8 mouse cellular contexts compared by ENCODE assay signal in genomic region chr3:90264687-90265033, GRCm38 (mm10). TPM values are rescaled to one million over a fixed set of nuclear protein-coding genes. Genes with fewer than 3 reads are reported as not detected.
DNase-seq lines count a peak whose midpoint lies in the region; ATAC-seq and TF ChIP-seq lines count a peak whose summit lies in the region.

No protein-coding gene starts in this region.

- H3K4me3 ChIP-seq in kidney, embryonic 14.5 days (ENCODE audit: low read length) = peak overlapping the region; percentile 85; the same call in 1 of the 2 replicates
- H3K4me3 ChIP-seq in cortical plate, adult 2 months (ENCODE audit: insufficient read depth, low read length) = peak overlapping the region; percentile 63; the same call in 1 of the 2 replicates
- peak overlapping the region; percentile 96 for H3K4me3 ChIP-seq in hindbrain, embryonic 16.5 days (ENCODE audit: low read length)
- H3K4me3 ChIP-seq in midbrain, postnatal 0 days (ENCODE audit: low read depth, low read length) = peak overlapping the region; percentile 93

- no peak overlapping the region for H3K9ac ChIP-seq in kidney, embryonic 14.5 days (ENCODE audit: low read depth, low read length)
- H3K9ac ChIP-seq in hindbrain, embryonic 16.5 days (ENCODE audit: low read depth, low read length) = peak overlapping the region; percentile 99
- H3K9ac ChIP-seq in midbrain, postnatal 0 days (replicated peaks; ENCODE audit: low read length, poor library complexity, severe bottlenecking) = peak overlapping the region; percentile 91; the same call in 1 of the 2 replicates

- no peak overlapping the region for H3K4me2 ChIP-seq in kidney, embryonic 14.5 days (replicated peaks; ENCODE audit: low read depth, low read length)
- peak overlapping the region; percentile 76 for H3K4me2 ChIP-seq in hindbrain, embryonic 16.5 days (ENCODE audit: low read length)
- peak overlapping the region; percentile 89 for H3K4me2 ChIP-seq in midbrain, postnatal 0 days (ENCODE audit: low read depth, low read length, poor library complexity, severe bottlenecking)

- no peaks in the 10 kb centered on the region for H3K27me3 ChIP-seq in kidney, embryonic 14.5 days (ENCODE audit: control insufficient read depth, insufficient read depth, low read length)
- H3K27me3 ChIP-seq in hindbrain, embryonic 16.5 days (replicated peaks; ENCODE audit: control insufficient read depth, insufficient read depth, low read length) = no peaks in the 10 kb centered on the region
- no peaks in the 10 kb centered on the region for H3K27me3 ChIP-seq in midbrain, postnatal 0 days (ENCODE audit: insufficient read depth, low read length)

- no peak for TF ChIP-seq CTCF in cortical plate, adult 2 months (IDR thresholded peaks at IDR 0.05; ENCODE audit: extremely low read depth, insufficient read depth, low read length)
- no peak for TF ChIP-seq CTCF in midbrain, postnatal 0 days (IDR thresholded peaks at IDR 0.05)

- peaks cover 43% of the 10 kb centered on the region for H3K36me3 ChIP-seq in kidney, embryonic 14.5 days (ENCODE audit: control insufficient read depth, insufficient read depth, low read length)
- H3K36me3 ChIP-seq in hindbrain, embryonic 16.5 days (ENCODE audit: control insufficient read depth, insufficient read depth, low read length) = peaks cover 35% of the 10 kb centered on the region
- peaks cover 50% of the 10 kb centered on the region for H3K36me3 ChIP-seq in midbrain, postnatal 0 days (ENCODE audit: insufficient read depth, low read length)

- 34% methylated on average over 10 of the region's 10 CpGs for WGBS in kidney, embryonic 14.5 days
- 36% methylated on average over 10 of the region's 10 CpGs for WGBS in hindbrain, embryonic 16.5 days
- 34% methylated on average over 10 of the region's 10 CpGs for WGBS in midbrain, postnatal 0 days

- H3K27ac ChIP-seq in kidney, embryonic 14.5 days (ENCODE audit: low read depth, low read length) = no peak overlapping the region; the same call in 1 of the 2 replicates
- no peak overlapping the region for H3K27ac ChIP-seq in cortical plate, adult 2 months (ENCODE audit: insufficient read depth, low read length)
- peak overlapping the region; percentile 97 for H3K27ac ChIP-seq in hindbrain, embryonic 16.5 days (ENCODE audit: low read depth, low read length)
- H3K27ac ChIP-seq in midbrain, postnatal 0 days (ENCODE audit: low read depth, low read length) = peak overlapping the region; percentile 97

- TF ChIP-seq POLR2A in cortical plate, adult 2 months (IDR thresholded peaks at IDR 0.05; ENCODE audit: extremely low read depth, insufficient read depth, low read length) = no peak

- H3K9me3 ChIP-seq in kidney, embryonic 14.5 days (ENCODE audit: control insufficient read depth, low read length) = no peaks in the 10 kb centered on the region
- no peaks in the 10 kb centered on the region for H3K9me3 ChIP-seq in hindbrain, embryonic 16.5 days (ENCODE audit: control insufficient read depth, low read length)
- no peaks in the 10 kb centered on the region for H3K9me3 ChIP-seq in midbrain, postnatal 0 days (ENCODE audit: low read length)

- ATAC-seq in kidney, embryonic 14.5 days (ENCODE audit: low FRiP score, low TSS enrichment) = no peak
- no peak for ATAC-seq in hindbrain, embryonic 16.5 days
- ATAC-seq in midbrain, postnatal 0 days (ENCODE audit: low FRiP score) = no peak

- no peak for DNase-seq in kidney, postnatal 25 days
- DNase-seq in midbrain, postnatal 0 days (ENCODE audit: low spot score) = no peak
- no peak for DNase-seq in layer of hippocampus, postnatal 25 days (ENCODE audit: extremely low spot score in 1 of 2, low spot score in 1 of 2)
- DNase-seq in thymus, adult 18-20 months = no peak
- no peak for DNase-seq in right cerebral cortex, adult 2 months (ENCODE audit: low spot score in 2 of 2)

- peaks cover 9% of the 10 kb centered on the region; the same call in 1 of the 2 replicates for H3K4me1 ChIP-seq in kidney, embryonic 14.5 days (ENCODE audit: control insufficient read depth, insufficient read depth, low read length)
- H3K4me1 ChIP-seq in cortical plate, adult 2 months (ENCODE audit: control insufficient read depth, insufficient read depth, low read length) = peaks cover 1% of the 10 kb centered on the region; the same call in 1 of the 2 replicates
- peaks cover 10% of the 10 kb centered on the region for H3K4me1 ChIP-seq in hindbrain, embryonic 16.5 days (ENCODE audit: control insufficient read depth, insufficient read depth, low read depth, low read length)
- H3K4me1 ChIP-seq in midbrain, postnatal 0 days (ENCODE audit: insufficient read depth, low read length) = peaks cover 11% of the 10 kb centered on the region

RNA-seq across cellular contexts. Expression of gene Dennd4b, which starts 0.3 kb away (rescaled TPM):
- 2.9 and 4.5 TPM in 2 replicates for polyA plus RNA-seq in kidney, embryonic 14.5 days (2014; fragmentation: Nextera tagmentation; extraction: Ambion mirVana)
- polyA plus RNA-seq in cortical plate, adult 2 months (2012; rRNA removed) = 40.4 and 47.3 TPM in 2 replicates
- 8.1 and 10.2 TPM in 2 replicates for polyA plus RNA-seq in hindbrain, embryonic 16.5 days (2015; fragmentation: Nextera tagmentation; extraction: Ambion mirVana)
- 34.6 and 46.8 TPM in 2 replicates for total RNA-seq in midbrain, postnatal 0 days (2014; rRNA removed)
- polyA plus RNA-seq in midbrain, postnatal 0 days (2015; fragmentation: Nextera tagmentation; extraction: Ambion mirVana) = 6.9 and 7.7 TPM in 2 replicates
- 10 to 100 TPM; 31.6 to 34.1 TPM for total RNA-seq in layer of hippocampus, postnatal 25 days (2021)

RNA-seq across cellular contexts. Expression of gene Crtc2, which starts 10.7 kb away (rescaled TPM):
- 16.9 and 21.5 TPM in 2 replicates for polyA plus RNA-seq in kidney, embryonic 14.5 days (2014; fragmentation: Nextera tagmentation; extraction: Ambion mirVana)
- polyA plus RNA-seq in cortical plate, adult 2 months (2012; rRNA removed) = 45.7 and 48.8 TPM in 2 replicates
- polyA plus RNA-seq in hindbrain, embryonic 16.5 days (2015; fragmentation: Nextera tagmentation; extraction: Ambion mirVana) = 19.6 and 25.3 TPM in 2 replicates
- total RNA-seq in midbrain, postnatal 0 days (2014; rRNA removed) = 19.5 and 20.4 TPM in 2 replicates
- 17.2 and 18.9 TPM in 2 replicates for polyA plus RNA-seq in midbrain, postnatal 0 days (2015; fragmentation: Nextera tagmentation; extraction: Ambion mirVana)
- total RNA-seq in layer of hippocampus, postnatal 25 days (2021) = 10 to 100 TPM; 27.9 to 39.0 TPM

RNA-seq across cellular contexts. Expression of gene Slc39a1, which starts 16.7 kb away (rescaled TPM):
- 102 and 105 TPM in 2 replicates for polyA plus RNA-seq in kidney, embryonic 14.5 days (2014; fragmentation: Nextera tagmentation; extraction: Ambion mirVana)
- polyA plus RNA-seq in cortical plate, adult 2 months (2012; rRNA removed) = 32.4 and 34.5 TPM in 2 replicates
- 40.3 and 54.2 TPM in 2 replicates for polyA plus RNA-seq in hindbrain, embryonic 16.5 days (2015; fragmentation: Nextera tagmentation; extraction: Ambion mirVana)
- 73.0 and 75.3 TPM in 2 replicates for total RNA-seq in midbrain, postnatal 0 days (2014; rRNA removed)
- polyA plus RNA-seq in midbrain, postnatal 0 days (2015; fragmentation: Nextera tagmentation; extraction: Ambion mirVana) = 60.3 and 62.4 TPM in 2 replicates
- total RNA-seq in layer of hippocampus, postnatal 25 days (2021) = 10 to 100 TPM; 49.9 to 51.1 TPM

RNA-seq across cellular contexts. Expression of gene Creb3l4, which starts 21.3 kb away (rescaled TPM):
- polyA plus RNA-seq in kidney, embryonic 14.5 days (2014; fragmentation: Nextera tagmentation; extraction: Ambion mirVana) = 5.7 and 6.6 TPM in 2 replicates
- 0.27 and 0.49 TPM in 2 replicates for polyA plus RNA-seq in cortical plate, adult 2 months (2012; rRNA removed)
- polyA plus RNA-seq in hindbrain, embryonic 16.5 days (2015; fragmentation: Nextera tagmentation; extraction: Ambion mirVana) = 2.0 and 2.2 TPM in 2 replicates
- total RNA-seq in midbrain, postnatal 0 days (2014; rRNA removed) = 0.77 and 1.6 TPM in 2 replicates
- polyA plus RNA-seq in midbrain, postnatal 0 days (2015; fragmentation: Nextera tagmentation; extraction: Ambion mirVana) = 1.2 and 1.7 TPM in 2 replicates
- total RNA-seq in layer of hippocampus, postnatal 25 days (2021) = not detected

RNA-seq across cellular contexts. Expression of gene Gatad2b, which starts 28.3 kb away (rescaled TPM):
- 24.5 and 25.4 TPM in 2 replicates for polyA plus RNA-seq in kidney, embryonic 14.5 days (2014; fragmentation: Nextera tagmentation; extraction: Ambion mirVana)
- polyA plus RNA-seq in cortical plate, adult 2 months (2012; rRNA removed) = 33.2 and 35.4 TPM in 2 replicates
- 9.3 and 12.1 TPM in 2 replicates for polyA plus RNA-seq in hindbrain, embryonic 16.5 days (2015; fragmentation: Nextera tagmentation; extraction: Ambion mirVana)
- total RNA-seq in midbrain, postnatal 0 days (2014; rRNA removed) = 27.3 and 29.8 TPM in 2 replicates
- 10.2 and 12.9 TPM in 2 replicates for polyA plus RNA-seq in midbrain, postnatal 0 days (2015; fragmentation: Nextera tagmentation; extraction: Ambion mirVana)
- total RNA-seq in layer of hippocampus, postnatal 25 days (2021) = 100 to 1,000 TPM in 1 of 2 experiments, 10 to 100 TPM in 1; 90.0 to 112 TPM

Comparison
In these comparisons a context has a peak if more than half of its experiments do, and no peak if none do; other contexts are left out.
1. H3K27ac ChIP-seq: peak in hindbrain, embryonic 16.5 days (single experiment) and midbrain, postnatal 0 days (single experiment); none in kidney, embryonic 14.5 days (single experiment) and cortical plate, adult 2 months (single experiment).
2. Peak in every context shown above with its lines, with median percentiles within 50 percentile points of each other: H3K4me3 ChIP-seq.